Mouse (Mus musculus): ENCODE measurements around the gene Akap9.
A peak's percentile ranks its signal among the peaks of the same experiment; 100 is the strongest.
"Not testable (repeated sequence)": the region's sequence is repeated elsewhere in the genome, so short reads cannot be mapped to it uniquely, and the experiment has no call there.

Akap9 gene

DNA sequence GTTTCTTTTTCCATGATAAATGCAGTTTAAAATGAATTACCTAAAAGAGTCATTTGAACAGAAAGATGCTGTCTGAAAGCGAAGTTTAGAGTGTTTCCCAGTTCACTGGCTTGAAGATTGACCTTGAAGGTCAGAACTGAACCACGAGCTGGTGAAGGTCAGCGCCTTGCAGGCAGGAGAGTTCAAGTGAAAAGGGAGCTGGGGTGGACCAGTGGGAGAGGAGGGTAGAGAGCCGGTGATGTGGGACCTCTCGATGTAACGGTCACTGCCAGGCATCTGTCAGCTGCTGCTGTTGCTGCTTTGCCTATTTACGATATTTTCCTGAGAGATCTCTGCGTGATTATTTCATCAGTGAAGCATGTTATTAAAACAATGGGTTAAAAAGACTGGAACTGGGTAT is 111.5 kb downstream of the Akap9 start:
- DNase-seq (ENCODE audit: low spot score in 2 of 2) = no peak

DNA sequence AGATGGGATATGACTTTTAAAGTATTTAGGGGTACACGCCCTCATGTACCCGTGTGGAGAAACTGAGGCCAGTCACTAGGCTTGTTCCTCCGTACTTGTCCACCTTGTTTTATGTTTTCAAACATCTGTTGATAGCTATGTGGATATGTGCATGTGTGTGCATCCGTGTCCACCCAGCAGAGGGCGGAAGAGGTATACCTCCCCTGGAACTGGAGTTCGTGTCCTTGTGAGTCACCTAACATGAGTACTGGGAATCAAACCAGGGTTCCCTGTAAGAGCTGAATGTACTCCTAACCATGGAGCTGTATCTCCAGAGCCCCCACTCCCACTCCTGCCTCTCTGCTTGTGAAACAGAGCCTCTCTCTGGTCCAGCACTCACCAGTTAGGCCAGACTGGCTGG is 112.5 kb downstream of the Akap9 start:
- DNase-seq (ENCODE audit: low spot score in 2 of 2) = no peak

- DNase-seq (ENCODE audit: low spot score in 2 of 2) = no peak
Measured at GRCm38 (mm10) chr5:4040922-4041321, 113.1 kb downstream of the Akap9 start.

GRCm38 (mm10) chr5:4060313-4060712 is 132.5 kb downstream of the Akap9 start:
- DNase-seq (ENCODE audit: low spot score in 2 of 2) = no peak

DNA sequence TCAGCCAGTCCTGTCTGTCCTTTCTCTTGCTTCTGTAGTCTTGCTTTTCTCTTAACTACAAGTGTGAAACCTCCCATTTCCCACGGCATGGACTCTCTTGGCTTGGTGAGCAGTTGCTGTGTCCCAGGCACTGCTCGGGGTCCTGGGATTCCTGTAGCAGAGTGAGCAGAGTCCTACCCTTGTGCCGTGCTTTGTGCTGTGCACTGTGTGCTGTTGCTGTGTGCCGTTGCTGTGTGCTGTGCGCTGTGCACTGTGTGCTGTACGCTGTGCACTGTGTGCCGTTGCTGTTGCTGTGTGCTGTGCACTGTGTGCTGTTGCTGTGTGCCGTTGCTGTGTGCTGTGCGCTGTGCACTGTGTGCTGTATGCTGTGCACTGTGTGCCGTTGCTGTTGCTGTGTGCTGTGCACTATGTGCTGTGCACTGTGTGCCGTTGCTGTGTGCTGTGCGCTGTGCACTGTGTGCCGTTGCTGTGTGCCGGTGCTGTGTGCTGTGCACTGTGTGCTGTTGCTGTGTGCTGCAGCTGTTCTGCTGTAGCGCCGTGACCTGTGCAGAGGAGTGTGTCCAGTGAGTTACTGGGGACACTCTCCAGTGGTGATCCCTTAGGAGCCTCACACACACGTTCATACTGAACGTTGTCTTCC is 138.7 kb downstream of the Akap9 start:
- DNase-seq (ENCODE audit: low spot score in 2 of 2) = no peak

GRCm38 (mm10) chr5:4067203-4067602 is 139.3 kb downstream of the Akap9 start:
- DNase-seq (ENCODE audit: low spot score in 2 of 2) = no peak

GRCm38 (mm10) chr5:4079086-4079485 is 151.2 kb downstream of the Akap9 start:
- no peak for DNase-seq (ENCODE audit: low spot score in 2 of 2)

- no peak for DNase-seq (ENCODE audit: low spot score in 2 of 2)
Measured at GRCm38 (mm10) chr5:4080861-4081260, 153.0 kb downstream of the Akap9 start.

- no peak for DNase-seq (ENCODE audit: low spot score in 2 of 2)
Measured at GRCm38 (mm10) chr5:4081513-4081912, 153.7 kb downstream of the Akap9 start.

DNA sequence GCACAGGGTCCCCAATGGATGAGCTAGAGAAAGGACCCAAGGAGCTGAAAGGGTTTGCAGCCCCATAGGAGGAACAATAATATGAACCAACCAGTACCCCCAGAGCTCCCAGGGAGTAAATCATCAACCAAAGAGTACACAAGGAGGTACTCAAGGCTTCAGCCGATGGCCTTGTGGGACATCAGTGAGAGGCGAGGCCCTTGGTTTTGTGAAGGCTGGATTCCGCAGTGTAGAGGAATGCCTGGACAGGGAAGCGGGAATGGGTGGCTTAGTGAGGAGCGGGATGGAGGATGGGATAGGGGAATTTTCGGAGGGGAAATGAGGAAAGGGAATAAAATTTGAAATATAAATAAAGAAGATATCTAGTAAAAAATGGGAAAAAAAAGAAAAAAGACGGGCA is 157.1 kb downstream of the Akap9 start:
- DNase-seq (ENCODE audit: low spot score in 2 of 2) = no peak

DNA sequence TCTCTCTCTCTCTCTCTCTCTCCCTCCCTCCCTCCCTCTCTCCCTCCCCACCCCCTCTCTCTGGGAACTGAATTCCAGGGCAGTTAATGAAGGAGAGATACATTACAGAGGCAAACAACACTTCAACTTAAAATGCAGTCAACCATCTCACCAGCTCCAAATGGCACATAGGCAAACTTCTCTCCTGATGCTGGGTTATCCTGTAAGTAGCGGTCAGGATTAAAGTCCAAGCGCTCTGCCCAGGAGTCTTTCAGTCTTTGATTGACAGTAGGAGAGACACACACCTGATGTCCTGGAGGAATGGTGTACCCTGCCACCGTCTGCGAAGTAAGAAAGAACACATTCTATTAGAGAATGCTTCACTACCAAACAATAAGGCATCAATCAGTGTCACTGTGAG is 158.5 kb downstream of the Akap9 start:
- no peak for DNase-seq (ENCODE audit: low spot score in 2 of 2)

- no peak for DNase-seq (ENCODE audit: low spot score in 2 of 2)
Measured at GRCm38 (mm10) chr5:4088190-4088589, 160.3 kb downstream of the Akap9 start.

DNA sequence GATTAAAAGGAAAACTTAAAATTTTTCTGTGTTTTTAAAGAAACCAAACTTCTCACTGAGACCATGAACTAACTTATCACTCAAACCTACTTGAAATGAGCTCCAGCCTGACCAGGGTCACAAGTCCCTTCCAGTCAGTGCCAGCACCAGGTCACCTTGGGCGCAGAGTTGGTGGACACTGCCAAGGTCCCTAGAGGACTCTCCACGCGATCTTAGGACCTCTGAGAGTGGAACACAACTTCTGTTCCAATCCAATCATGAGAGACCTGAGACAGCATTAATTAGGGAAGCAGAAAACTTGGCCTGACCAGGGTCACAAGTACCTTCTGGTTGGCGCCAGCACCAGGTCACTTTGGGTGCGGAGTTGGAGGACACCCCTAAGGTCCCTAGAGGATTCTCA is 166.6 kb downstream of the Akap9 start:
- no peak for DNase-seq (ENCODE audit: low spot score in 2 of 2)

DNA sequence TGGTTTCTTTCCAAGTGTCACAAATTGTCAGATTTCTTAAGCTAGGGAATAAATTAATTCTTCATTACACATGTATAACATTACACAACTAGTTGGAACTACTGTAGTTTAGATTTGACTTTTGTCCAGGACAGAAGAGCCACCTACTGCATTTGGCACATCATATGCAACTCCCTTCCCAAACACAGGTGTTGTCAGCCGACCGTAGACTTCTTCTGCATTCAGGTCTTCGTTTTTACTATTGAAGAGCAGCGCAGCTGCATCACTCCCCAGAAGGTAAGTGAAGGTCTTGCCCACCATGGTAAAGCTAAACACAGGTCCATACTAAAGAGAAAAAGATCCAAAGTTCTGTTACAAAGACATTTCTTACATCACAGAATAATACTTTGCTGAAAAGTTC is 173.2 kb downstream of the Akap9 start:
- no peak for DNase-seq (ENCODE audit: low spot score in 2 of 2)

DNA sequence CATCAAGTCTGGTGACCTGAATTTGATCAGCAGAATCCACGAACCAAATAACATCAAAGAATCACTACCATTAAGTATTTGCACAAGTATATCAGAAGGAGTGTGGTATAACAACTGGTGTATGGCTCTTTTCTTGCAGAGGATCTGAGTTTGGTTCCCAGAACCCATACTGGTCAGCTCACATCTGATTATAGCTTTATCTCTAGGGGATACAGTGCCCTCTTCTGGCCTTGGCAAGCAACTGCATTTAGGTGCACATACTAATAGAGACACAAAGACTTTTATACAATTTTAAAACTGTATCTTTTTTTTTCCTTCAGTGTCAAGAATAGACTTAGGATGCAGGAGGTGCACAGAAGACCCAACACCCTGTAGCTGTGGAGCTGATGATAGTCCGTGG is 173.9 kb downstream of the Akap9 start:
- DNase-seq (ENCODE audit: low spot score in 2 of 2) = no peak

GRCm38 (mm10) chr5:4103626-4104340 is 175.9 kb downstream of the Akap9 start:
- DNase-seq (ENCODE audit: low spot score in 2 of 2) = no peak

DNA sequence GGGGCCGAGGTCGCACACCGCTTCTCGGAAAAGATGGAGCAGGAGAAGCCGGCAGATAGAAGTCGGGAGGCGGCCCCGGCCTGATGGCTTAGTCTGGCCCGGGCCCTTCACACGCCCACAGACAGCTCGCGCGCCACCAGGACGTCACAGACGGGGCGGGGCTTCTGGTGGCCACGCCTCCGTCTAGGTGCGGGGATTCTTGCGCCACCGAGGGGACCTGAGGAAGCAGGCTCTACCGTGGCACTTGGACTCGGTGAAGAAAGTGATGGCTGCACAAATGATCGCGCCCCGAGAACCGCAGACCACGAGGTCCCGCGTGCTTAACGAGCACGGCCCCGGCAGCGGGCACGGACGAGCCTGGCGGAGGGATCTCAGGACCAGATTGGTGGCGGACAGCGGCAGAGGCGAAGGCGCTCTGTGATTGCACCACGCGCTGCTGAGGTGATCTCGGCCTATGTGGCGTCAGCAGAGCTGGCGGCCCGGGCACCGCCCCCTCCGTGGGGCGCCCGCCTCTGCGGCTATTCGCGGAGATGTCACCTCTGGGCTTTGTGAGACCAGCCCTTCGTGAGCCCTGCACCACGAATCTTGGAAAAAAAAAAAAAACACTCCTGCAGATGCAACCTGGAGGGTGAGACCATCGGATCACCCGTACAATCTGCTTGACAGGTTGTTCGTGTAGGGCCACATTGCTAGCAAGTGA is 176.6 kb downstream of the Akap9 start, which contains the start of gene Cyp51:
TSS of gene Cyp51 (minus strand) at position 406 of the 700 bp plus-strand sequence.
- DNase-seq (ENCODE audit: low spot score in 2 of 2) = peak; percentile 94 to 96

DNA sequence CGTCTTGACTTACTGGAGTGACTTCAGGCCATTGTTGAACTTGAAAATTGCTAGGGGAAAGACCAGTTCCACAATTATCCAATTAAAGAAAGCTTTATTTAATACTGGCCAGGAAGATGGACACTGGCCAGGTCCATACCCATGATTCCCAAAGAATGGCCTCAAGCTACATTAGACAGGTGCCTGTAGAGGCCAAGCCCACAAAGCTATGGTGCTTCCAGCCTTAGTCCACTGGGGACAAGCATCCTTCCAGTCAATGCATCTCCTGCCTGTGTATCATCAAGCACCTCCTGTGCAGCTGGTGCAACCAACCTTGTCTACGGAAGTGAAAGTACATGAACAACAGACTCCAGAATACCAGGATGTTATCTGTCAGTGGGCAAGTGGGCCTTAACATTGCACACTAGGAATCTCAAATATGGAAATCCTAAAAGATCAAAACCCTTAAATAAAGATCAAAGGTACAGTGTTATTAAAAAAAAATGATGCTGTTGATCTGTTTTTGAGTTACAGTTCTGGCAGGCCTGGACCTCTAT is 177.9 kb downstream of the Akap9 start:
- DNase-seq (ENCODE audit: low spot score in 2 of 2) = no peak

DNA sequence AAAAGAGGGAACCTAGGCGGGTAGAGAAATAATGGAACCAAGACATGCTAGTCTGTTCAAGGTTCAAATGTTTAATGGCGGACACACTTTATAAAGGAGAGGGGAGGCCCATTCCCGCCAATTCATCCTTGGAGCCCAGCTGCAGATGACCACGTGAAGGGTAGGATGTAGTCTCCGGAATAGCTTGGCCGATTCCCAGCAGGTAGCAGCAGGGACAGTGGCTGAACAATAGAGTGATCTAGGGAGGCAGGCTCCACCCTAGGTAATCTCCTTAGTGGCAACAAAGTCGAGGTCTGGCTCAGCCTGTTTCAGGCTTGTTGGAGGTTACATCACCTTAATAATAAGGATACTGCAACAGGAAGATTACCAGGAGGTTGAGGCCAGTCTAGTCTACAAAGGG is 179.2 kb downstream of the Akap9 start:
- DNase-seq (ENCODE audit: low spot score in 2 of 2) = not testable (repeated sequence)

- DNase-seq (ENCODE audit: low spot score in 2 of 2) = no peak
Measured at GRCm38 (mm10) chr5:4112570-4113098, 184.8 kb downstream of the Akap9 start.

All from right cerebral cortex, postnatal 10 days (tissue).